Mouse (Mus musculus): ENCODE measurements around the gene Slc8a1.

The Slc8a1 gene

GRCm38 (mm10) chr17:81554052-81554734, 184.0 kb downstream of the Slc8a1 start:
- DNase-seq (ENCODE audit: low spot score) = no peak

GRCm38 (mm10) chr17:81551856-81552635, 186.1 kb downstream of the Slc8a1 start:
- no peak for DNase-seq (ENCODE audit: low spot score)

GRCm38 (mm10) chr17:81550864-81551263, 187.3 kb downstream of the Slc8a1 start:
- no peak for DNase-seq (ENCODE audit: low spot score)

GRCm38 (mm10) chr17:81548016-81548415, 190.2 kb downstream of the Slc8a1 start:
- DNase-seq (ENCODE audit: low spot score) = no peak

GRCm38 (mm10) chr17:81546525-81546924, 191.7 kb downstream of the Slc8a1 start:
- DNase-seq (ENCODE audit: low spot score) = no peak

GRCm38 (mm10) chr17:81546012-81546411, 192.2 kb downstream of the Slc8a1 start:
- DNase-seq (ENCODE audit: low spot score) = no peak

GRCm38 (mm10) chr17:81544926-81545325, 193.3 kb downstream of the Slc8a1 start:
- no peak for DNase-seq (ENCODE audit: low spot score)

- DNase-seq (ENCODE audit: low spot score) = no peak
Measured at GRCm38 (mm10) chr17:81542313-81543185, 195.6 kb downstream of the Slc8a1 start.

GRCm38 (mm10) chr17:81538163-81539160, 199.7 kb downstream of the Slc8a1 start:
- DNase-seq (ENCODE audit: low spot score) = no peak

GRCm38 (mm10) chr17:81536093-81536492, 202.1 kb downstream of the Slc8a1 start:
- DNase-seq (ENCODE audit: low spot score) = no peak

GRCm38 (mm10) chr17:81529849-81530248, 208.3 kb downstream of the Slc8a1 start:
- no peak for DNase-seq (ENCODE audit: low spot score)

GRCm38 (mm10) chr17:81528940-81529339, 209.2 kb downstream of the Slc8a1 start:
- no peak for DNase-seq (ENCODE audit: low spot score)

GRCm38 (mm10) chr17:81526463-81526862, 211.7 kb downstream of the Slc8a1 start:
- DNase-seq (ENCODE audit: low spot score) = no peak

- DNase-seq (ENCODE audit: low spot score) = no peak
Measured at GRCm38 (mm10) chr17:81524826-81525225, 213.4 kb downstream of the Slc8a1 start.

- no peak for DNase-seq (ENCODE audit: low spot score)
Measured at GRCm38 (mm10) chr17:81523943-81524342, 214.2 kb downstream of the Slc8a1 start.

GRCm38 (mm10) chr17:81518316-81519025, 219.7 kb downstream of the Slc8a1 start:
- no peak for DNase-seq (ENCODE audit: low spot score)

- DNase-seq (ENCODE audit: low spot score) = no peak
Measured at GRCm38 (mm10) chr17:81516155-81516554, 222.0 kb downstream of the Slc8a1 start.

GRCm38 (mm10) chr17:81514022-81514421, 224.2 kb downstream of the Slc8a1 start:
- DNase-seq (ENCODE audit: low spot score) = no peak

GRCm38 (mm10) chr17:81513368-81513958, 224.7 kb downstream of the Slc8a1 start:
- no peak for DNase-seq (ENCODE audit: low spot score)

GRCm38 (mm10) chr17:81505162-81505685, 233.0 kb downstream of the Slc8a1 start:
- no peak for DNase-seq (ENCODE audit: low spot score)

All from lung, postnatal 25 days (tissue).